Mouse (Mus musculus) cortical plate, adult 2 months (tissue): ENCODE results near the gene Mki67. TPM values are rescaled to one million over a fixed set of nuclear protein-coding genes. Genes with fewer than 3 reads are reported as not detected.

ENCODE experiments used
- H3K27ac ChIP-seq: fragments of 200-500 bp; 2 replicates; pipeline ENCODE4 v1.5.1; 2012; ENCODE audit warnings: low read length, control low read depth, inconsistent platforms; ENCODE audit not compliant: insufficient read depth
- H3K4me1 ChIP-seq: fragments of 200-500 bp; 2 replicates; pipeline ENCODE4 v1.6.1; 2011; ENCODE audit warnings: low read length; ENCODE audit not compliant: control insufficient read depth, insufficient read depth
- H3K4me3 ChIP-seq: fragments of 200-500 bp; 2 replicates; pipeline ENCODE4 v1.5.1; 2011; ENCODE audit warnings: mild to moderate bottlenecking, low read length, control low read depth; ENCODE audit not compliant: insufficient read depth
- CTCF ChIP-seq: fragments of 200-500 bp; IDR thresholded peaks from 2 replicates; pipeline ENCODE4 v1.5.1; 2011; ENCODE audit warnings: mild to moderate bottlenecking, control low read depth, low read length; ENCODE audit not compliant: insufficient read depth; ENCODE audit errors: extremely low read depth
- POLR2A ChIP-seq: fragments of 200-500 bp; IDR thresholded peaks from 2 replicates; pipeline ENCODE4 v1.6.1; 2011; ENCODE audit warnings: mild to moderate bottlenecking, low read length, control low read depth; ENCODE audit not compliant: insufficient read depth; ENCODE audit errors: extremely low read depth
- polyA plus RNA-seq: library from polyadenylated mRNA; depleted of rRNA; stranded (reverse); fragments of >200 nt; gene quantifications from 2 replicates; pipeline ENCODE4 v1.2.3, GENCODE M21; 2012

The Mki67 gene
- polyA plus RNA-seq, 1 experiment = 0.63 TPM

DNA sequence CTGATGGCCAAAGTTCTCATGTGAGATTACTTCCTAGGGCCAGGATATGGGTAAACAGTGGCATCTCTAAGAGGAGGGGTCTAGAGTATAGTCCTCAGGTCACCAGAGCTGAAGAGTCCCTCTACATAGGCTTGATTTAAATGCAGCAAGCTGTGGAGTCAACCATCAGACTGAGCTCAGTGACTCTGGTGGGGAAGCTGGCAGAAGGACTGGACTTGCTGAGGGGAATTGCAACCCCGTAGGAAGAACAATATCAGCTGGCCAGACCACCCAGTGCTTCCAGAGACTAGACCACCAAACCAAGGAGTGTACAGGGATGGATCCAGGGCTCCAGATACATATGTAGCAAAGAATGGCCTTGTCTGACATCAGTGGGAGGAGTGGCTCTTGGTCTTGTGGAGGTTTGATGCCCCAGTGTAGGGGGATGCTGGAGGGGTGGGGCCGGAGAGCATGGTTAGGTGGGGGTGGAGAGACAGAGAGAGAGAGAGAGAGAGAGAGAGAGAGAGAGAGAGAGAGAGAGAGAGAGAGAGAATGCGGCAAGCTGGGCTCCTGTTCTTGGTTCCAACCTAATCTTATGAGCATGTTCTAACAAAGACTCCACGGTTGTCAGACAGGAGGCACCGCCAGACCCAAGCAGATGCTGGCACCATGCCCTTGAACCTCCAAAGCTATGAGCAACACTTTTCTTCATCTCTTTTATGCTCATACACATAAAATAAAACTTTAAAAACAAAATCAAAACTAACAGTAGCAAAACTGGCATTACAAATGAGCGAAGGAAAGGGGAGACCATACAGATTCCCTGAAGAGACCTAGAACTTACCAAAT is 6.1 kb upstream of the Mki67 start:
- no peak for TF ChIP-seq CTCF
- no peak for TF ChIP-seq POLR2A
- peaks cover 1% of the 10 kb centered on the region; the same call in 1 of the 2 replicates for H3K4me1 ChIP-seq
- H3K27ac ChIP-seq = no peak overlapping the region
- no peak overlapping the region for H3K4me3 ChIP-seq

DNA sequence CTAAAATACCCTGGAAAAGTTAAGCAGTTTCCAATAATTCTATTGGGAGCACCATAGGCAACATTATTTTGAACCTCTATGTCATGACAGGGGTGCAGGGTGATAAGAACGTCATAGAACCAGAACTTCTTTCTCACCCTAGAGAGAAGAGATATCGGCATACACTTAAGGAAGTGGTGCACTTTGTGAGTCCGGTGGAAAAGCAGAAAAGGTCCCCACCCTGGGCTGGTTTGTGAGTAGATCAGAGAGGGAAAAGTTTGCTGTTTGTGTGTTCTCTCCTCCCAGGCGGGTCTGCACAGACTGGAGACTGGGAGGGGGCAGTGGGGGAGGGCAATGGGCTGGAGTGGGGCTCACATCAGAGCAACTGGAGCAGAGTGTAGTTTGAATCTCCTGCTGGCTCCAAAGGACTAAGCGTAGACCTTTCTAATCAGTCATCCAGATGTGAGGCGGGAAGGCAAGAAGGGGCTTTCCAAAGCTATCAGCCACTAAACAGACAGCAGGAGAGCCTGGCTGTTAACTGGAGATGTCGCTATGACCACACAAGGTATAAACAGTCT is 5.4 kb upstream of the Mki67 start:
- H3K27ac ChIP-seq = no peak overlapping the region
- TF ChIP-seq CTCF = no peak
- TF ChIP-seq POLR2A = no peak
- H3K4me1 ChIP-seq = peaks cover 1% of the 10 kb centered on the region; the same call in 1 of the 2 replicates
- H3K4me3 ChIP-seq = no peak overlapping the region

- Histone ChIP-seq H3K4me3 (peak overlapping the region; percentile 30; the same call in 1 of the 2 replicates), H3K27ac (no peak overlapping the region), H3K4me1 (no peaks in the 10 kb centered on the region)
- TF ChIP-seq CTCF = no peak
- no peak for TF ChIP-seq POLR2A
Observed at GRCm38 (mm10) chr7:135716968-135717557, 902 bp upstream of the Mki67 start.

GRCm38 (mm10) chr7:135716445-135716877 is 300 bp upstream of the Mki67 start:
- no peaks in the 10 kb centered on the region for H3K4me1 ChIP-seq
- H3K27ac ChIP-seq = no peak overlapping the region
- TF ChIP-seq POLR2A = no peak
- TF ChIP-seq CTCF = no peak
- H3K4me3 ChIP-seq = peak overlapping the region; percentile 30

GRCm38 (mm10) chr7:135715166-135715565 is 995 bp downstream of the Mki67 start:
- Histone ChIP-seq H3K4me1 (no peaks in the 10 kb centered on the region), H3K27ac (no peak overlapping the region), H3K4me3 (no peak overlapping the region; the same call in 1 of the 2 replicates)
- TF ChIP-seq POLR2A (no peak), CTCF (no peak)

DNA sequence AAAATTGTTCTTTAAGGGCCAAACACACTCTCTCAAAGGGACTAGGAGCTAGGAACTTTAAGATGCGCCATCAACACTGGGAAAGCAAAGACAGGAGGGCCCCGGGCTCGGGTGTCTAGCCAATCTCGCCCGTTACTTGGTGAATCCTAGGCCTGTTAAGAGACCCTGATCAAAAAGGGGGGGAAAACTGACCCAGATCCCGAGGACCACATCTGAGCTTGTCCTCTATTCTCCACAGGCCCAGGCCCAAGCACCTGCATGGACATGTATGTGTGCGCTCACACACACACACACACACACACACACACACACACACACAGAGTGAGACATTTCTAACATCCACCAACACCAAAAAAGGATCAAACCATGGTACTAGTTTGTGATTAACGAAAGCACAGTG is 2.8 kb downstream of the Mki67 start:
- H3K27ac ChIP-seq = no peak overlapping the region
- no peaks in the 10 kb centered on the region for H3K4me1 ChIP-seq
- TF ChIP-seq CTCF = no peak
- no peak for TF ChIP-seq POLR2A
- H3K4me3 ChIP-seq = no peak overlapping the region

- Histone ChIP-seq H3K27ac (no peak overlapping the region), H3K4me3 (no peak overlapping the region), H3K4me1 (no peaks in the 10 kb centered on the region)
- TF ChIP-seq CTCF (no peak), POLR2A (no peak)
Observed at GRCm38 (mm10) chr7:135712534-135712933, 3.6 kb downstream of the Mki67 start.

GRCm38 (mm10) chr7:135710702-135711101 is 5.5 kb downstream of the Mki67 start:
- no peak for TF ChIP-seq POLR2A
- no peak for TF ChIP-seq CTCF
- no peak overlapping the region for H3K27ac ChIP-seq
- no peak overlapping the region for H3K4me3 ChIP-seq
- no peaks in the 10 kb centered on the region for H3K4me1 ChIP-seq

DNA sequence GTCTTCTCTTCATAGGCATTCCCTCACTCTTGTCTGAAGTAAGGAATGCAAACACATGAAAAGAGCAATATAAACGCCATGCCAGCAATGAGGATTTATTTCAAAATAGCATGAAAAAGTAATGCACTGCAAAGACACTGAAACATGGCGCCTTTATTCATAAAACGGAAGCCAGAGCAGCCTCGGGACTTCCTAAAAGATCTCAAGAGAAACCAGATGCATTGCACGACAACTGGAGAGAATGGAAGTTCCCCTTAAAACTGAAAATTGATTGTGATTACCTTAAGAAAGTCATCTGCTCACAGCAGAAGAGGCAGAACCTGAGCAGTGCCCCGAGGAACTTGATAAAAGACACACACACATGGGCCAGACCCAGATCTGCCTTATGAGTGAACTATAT is 10.4 kb downstream of the Mki67 start:
- Histone ChIP-seq H3K27ac (no peak overlapping the region), H3K4me1 (no peaks in the 10 kb centered on the region), H3K4me3 (no peak overlapping the region)
- TF ChIP-seq POLR2A (no peak), CTCF (no peak)
